Mouse (Mus musculus): ENCODE measurements at regions not wholly inside any gene's neighbourhood (a gene's known extent, or its start where the extent isn't known, plus 50 kb on each side); places are given as distances from the start of the nearest gene placed in this dataset.

DNA sequence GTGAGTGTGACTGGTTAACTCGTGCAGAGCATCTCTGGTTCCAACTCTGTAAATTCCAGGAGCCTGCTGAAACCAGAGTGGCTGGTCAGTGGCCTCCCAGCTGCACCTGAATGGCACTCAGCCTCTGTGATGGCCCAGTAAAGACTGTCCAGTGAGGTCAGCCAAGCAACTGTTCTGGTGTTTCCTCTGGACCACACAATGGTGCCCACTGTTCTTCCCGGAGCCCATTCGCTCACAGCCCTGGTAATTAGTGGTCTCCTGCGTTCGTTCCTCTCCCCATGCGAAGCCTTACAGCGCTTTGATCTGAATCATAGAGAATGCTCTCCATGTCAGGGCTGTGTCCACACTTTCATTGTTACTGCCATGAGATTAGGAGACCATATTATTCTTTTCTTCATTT lies 75.5 kb downstream of the Enkur start:
- DNase-seq = no peak

DNA sequence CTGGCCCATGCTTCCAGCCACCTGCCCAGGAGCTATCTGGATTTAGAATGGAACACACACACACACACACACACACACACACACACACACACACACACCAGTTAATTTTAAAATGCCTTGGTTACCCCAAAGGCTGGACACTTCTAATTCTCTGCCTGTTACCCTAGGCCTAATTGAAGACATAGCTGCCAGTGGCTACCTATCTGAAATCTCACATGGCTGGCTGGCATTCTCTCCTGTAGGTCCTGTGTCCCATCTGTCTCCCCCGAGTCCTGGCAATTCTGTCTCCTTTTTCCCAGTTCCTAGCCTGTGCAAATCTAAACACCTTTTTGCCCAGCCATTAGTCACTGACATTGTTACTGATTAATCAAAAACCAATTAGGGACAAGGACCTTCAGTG lies 78.6 kb downstream of the Enkur start:
- no peak for DNase-seq

DNA sequence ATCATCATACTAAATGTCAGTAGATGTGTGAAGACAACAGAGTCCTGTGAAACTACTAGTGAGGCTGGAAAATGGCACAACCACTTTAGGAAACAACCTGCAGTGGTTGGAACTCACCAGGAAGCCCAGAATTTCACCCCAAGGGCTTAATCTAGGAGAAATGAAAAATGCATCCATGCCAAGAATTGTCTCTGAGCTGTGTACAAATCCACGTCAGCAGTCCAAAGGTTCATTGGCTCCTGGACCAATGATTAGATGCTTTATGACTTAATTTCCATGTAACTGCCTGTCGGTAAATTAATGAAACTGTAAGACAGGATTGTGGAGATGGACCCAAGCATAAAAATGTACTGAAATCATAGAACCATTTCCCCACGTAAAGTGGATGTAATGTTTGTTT lies 82.7 kb downstream of the Enkur start:
- DNase-seq = no peak

DNA sequence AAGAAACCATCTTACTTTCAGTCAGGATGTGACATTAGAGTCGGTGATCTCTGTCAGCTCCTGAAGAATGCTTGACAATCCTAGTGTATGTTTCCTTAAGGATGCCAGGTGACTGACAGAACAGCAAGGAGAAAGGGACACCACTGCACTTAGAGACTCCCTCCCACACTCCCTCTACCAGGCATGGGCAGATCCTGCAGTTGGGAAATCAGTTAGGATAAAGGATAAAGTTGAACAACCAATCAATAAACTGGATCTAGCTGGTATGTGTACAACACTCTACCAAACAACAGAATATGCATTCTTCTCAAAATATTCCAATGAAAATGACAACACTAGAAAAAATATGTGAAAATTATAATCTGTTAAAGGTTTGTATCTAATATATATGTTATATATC lies 83.5 kb downstream of the Enkur start:
- no peak for DNase-seq

DNA sequence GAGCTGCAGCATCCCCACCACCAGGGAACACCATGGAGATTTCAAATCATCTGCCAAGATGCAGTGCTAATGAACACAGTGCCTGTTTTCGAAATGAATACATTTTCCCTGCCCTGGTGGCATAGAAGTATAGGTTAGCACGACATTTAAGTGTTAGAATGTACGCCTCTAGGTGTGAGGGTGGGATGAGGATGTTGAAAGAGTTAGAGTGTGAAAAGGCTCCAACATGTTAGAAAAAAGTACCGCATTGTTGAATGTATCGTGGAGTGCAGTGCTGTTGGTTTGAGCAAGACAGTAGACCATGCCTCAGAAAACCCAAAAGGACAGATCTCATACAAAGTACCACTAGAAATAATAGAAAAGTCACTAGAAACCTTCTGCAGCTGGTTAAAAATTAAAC lies 88.3 kb downstream of the Enkur start:
- DNase-seq = no peak

DNA sequence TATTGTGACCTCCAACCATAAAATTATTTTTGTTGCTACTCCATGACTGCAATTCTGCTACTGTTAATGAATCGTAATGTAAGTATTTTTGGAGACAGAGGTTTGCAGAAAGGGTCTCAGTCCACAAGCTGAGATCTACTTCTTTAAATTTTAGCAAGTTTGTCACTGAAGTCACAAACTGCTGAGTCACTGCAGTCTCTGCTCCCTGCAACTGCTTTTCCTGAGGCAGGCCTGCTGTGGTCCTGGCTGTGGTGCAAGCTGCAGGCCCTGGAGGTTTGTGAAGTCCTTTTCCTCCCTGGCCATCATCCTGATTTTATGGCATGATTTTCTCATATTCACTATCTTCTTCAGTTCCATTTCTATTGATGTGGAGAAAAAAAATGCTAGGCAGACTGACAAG lies 93.6 kb downstream of the Enkur start:
- DNase-seq = no peak

DNA sequence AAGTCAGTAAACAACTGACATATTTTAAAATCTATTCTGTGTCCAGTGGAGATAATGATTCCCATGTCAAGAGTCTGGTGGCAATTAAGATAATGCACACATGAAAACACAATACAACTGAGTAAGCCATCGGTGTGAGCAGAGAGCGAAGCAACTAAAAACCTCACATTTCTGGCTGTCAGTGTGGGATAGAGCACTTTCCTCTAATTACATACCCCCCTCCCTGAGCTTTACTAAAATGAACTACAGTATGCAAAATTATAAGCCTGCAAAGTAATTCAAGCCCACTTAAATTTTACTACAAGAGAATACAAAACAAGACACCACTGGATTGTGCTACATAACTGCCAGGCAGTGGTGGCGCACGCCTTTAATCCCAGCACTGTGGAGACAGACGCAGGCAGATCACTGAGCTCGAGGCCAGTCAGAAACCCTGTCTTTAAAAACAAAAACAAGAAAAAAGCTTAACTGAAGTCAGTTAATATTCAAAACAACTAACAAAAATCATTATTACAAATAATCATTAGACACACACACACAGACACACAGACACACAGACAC lies 104.8 kb downstream of the Enkur start:
- no peak for DNase-seq

DNA sequence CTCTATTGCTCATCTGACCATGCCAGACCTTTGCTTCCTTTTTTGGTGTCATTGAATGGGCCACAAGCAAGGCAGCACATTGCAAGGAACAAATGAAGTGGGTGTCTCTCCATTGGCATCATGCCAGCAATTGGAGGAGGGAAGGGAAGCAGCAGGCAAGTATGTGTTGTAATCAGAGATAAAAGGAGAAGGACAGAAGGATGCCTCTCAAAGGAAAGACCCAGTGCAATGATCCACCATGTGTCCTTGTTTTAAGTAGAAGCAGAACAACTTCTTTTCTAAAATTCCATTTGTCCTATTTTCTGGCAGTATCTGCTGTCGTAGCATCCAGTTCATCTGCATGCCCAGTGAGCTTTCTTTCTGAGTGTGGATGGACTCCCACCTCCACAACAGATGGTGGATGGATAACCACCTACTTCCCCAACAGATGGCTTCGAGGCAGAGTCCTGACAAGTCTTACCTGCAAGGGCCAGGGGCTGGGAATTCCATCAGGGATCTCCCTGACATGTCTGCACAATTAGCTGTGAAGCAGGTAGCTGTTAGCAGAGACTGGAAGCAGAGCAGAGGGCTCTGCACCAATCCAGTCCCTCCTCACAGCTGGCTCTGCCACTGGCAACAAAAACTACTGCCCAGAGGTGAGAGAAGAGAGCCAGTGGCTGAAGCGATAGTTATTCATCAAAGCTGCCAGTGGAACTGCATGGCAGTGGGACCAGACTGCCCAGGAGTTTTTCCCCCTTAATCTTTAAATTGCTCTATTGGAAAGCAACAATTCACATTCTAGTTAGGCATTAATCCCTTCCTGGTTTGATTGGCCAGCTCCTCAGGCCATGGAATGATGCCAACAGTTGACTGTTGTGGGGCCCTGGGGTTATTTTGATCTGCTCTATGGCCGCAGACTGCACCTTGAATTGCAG lies 113.8 kb downstream of the Enkur start:
- DNase-seq = peak; percentile 38

DNA sequence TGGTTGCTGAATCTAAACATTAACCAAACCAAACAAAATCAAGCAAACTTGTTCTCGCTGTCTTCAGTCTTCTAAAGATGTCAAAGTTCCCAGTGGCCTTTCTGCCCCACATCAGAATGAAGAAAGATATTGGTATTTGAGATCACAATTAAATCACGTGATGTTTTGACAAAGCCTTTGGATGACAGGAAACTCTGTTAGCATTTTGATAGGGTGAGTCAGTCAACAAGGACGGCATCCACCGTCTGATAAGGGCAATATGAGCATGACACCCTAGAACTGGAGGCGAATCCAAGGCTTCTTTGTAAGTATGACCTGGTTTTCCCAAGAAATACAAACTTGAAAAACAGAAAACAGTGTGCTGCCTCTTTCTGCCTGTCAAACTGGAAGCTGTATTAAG lies 116.8 kb upstream of the Arhgap21 start:
- no peak for DNase-seq

DNA sequence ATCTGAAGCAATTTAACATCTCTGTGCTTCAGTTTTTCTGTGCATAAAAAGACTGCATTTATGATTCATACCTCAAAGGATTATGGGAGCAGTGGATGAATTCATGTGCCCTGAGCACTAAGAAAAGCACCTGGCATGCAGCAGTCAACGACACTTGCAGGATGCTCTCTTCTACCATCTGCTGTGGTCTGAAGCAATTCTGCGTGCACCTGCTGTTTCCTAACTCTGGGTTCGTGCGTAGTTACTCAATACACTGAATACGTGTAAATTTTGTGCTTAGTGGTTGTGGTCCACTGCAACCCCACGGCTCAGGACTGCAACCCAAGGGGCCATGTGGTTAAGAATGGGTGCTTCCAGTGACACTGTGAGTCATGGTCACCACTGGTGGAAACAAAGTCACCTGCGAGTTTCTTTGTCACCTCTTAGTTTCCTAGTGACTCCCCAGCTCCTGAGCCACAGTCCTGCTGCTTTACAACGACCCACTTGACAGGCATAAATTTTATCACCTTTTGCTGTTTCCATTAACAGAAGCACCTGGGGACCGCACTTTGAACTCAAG lies 98.7 kb upstream of the Arhgap21 start:
- no peak for DNase-seq

DNA sequence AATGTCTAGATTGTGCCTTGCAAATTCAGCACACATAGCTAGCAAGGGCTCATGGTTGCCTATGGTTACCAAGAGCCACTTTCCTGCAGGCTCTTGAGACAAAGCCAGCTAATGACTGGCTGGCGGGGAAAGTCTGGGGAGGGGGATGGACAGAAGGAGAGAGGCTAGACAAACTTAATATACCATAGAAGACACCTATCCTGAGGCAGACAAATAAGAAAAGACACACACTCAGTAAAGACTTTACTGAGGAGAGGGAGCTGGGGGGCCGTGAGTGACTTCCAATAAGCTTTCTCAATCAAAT lies 91.6 kb upstream of the Arhgap21 start:
- DNase-seq = no peak

DNA sequence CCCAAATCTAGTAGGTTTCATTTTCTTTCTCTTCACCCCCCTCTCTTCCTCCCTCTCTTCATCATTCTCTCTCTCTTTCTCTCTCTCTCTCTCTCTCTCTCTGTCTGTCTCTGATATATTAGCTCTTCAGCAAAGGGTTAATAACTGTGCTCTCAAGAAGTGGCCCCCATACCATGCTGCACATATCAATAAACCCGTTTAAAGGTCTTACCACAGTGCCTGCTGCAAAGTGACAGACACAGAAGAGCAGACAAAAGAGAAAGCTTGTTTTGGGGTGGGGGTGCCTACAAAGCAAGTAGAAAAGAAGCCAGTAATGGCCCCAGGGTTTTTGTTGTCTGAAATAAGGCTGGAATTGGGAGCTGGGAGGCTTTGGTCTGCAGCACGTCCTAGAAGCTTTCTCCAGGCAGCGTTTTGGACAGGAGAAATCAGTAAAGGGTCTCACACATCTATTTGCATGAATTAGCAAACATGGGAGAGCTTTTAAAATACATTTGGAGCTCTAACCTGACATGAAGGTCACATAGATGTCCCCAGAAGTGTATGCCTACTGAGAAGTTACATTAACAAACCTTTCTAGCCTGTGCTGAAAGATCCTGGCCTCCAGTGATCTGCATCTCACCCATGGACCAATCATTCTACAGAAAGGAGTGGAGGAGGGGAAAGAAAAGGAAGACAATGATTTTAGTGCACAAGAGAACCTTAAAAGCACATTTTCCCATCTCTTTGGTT lies 91.1 kb upstream of the Arhgap21 start:
- DNase-seq = no peak

DNA sequence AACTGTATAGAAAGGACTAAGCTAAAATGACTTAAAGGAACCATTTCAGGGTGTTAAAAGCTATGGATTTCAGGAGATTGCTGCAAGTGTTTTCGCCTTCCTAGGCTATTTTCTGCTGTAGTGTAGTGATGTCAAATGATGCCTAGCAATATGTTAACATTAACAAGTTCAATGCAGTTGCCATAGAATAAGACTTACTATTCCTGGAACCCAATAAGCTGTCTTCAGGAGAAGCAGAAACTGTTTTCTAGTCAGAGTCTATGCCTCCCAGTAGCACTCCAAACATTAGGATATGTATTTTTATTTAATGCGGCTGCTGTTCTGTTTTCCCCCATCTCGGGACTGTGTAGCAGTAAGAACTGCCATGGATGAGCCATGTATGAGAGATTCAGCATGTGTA lies 90.3 kb upstream of the Arhgap21 start:
- DNase-seq = no peak

DNA sequence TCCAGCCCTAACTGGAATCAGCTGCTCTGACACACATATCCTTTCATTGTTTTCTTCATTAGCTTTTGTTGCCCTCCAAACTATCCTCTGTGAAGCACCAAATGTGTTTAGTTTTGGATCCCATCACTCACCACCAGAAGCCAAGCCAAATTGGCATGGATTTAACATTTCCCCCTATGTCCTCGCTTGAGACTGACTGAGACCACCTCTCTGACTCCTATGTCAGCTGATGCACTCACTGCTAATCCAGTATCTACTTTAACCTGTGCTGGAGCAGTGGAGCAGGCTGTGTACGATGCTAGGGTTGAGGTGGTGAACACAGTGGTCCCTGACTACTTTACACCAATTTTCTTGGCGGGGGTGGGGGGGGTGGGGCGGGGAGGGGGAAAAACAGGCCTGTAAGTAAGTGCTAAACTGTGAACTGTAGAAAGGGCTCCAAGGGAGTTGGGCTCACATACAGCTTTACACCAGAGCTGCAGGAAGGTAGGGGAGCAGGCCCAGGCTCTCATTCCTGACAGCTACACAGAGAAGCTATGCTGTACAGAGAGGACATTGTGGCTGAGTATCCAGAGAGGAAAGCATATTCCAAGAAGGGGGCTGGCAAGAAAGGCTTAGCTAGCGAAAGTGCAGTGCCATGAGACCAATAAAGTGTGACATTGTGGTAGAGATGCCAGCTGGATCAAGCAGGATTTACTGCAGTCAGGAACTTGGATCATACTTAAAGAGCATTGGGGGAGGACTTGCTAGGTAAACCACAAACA lies 87.9 kb upstream of the Arhgap21 start:
- no peak for DNase-seq

DNA sequence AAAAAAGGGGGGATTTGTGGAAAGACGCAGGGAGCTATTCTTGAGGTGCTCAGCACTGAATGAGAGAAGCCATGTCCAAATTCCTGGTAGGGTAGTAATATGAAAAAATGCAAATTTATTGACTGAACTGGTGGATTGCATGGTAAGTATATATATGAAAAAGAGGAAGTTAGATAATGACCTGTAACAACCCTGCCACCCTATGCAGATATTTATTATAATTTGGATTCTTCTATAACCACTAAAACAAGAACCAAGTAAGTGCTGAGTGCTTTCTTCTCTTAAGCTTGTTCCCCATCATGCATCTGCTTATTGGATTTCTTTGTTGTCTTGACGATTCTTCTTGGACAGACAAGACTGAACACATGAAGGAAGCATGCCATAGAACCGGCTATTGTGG lies 86.7 kb upstream of the Arhgap21 start:
- no peak for DNase-seq

DNA sequence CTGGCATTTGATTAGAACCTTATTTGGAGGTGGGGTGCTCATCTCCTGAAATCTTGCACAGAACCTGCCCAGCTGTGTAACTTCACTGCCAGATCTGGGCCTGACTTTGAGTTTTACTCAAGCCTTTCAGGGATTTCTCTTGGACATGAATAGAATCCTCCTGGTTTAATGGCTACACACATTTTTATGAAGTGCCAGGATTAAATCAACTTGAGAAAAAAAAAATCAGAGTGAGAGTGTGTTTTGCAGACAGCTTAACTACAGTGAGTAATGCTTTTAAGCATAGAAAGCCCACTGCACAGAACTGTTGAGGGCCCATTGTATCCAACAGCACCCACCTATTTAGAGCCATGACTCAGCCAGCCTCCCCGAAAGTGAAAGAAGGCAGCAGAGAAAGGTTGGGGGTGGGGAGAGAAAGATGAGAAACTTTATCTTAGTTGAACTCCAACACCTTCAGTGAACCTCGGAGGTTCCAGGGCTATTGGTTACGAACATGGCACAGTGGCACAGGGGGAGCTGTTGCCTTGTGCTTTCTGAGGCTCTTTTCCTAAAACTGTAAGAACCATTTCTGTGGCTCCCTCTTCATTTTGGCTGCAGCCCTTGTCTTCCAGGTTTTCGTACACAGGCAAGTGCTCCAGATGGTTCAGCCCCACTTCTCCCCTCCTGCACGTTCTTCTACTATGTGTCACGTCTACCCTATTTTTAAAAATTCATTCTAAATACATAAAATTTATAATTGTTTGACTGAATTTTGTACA lies 85.8 kb upstream of the Arhgap21 start:
- no peak for DNase-seq

DNA sequence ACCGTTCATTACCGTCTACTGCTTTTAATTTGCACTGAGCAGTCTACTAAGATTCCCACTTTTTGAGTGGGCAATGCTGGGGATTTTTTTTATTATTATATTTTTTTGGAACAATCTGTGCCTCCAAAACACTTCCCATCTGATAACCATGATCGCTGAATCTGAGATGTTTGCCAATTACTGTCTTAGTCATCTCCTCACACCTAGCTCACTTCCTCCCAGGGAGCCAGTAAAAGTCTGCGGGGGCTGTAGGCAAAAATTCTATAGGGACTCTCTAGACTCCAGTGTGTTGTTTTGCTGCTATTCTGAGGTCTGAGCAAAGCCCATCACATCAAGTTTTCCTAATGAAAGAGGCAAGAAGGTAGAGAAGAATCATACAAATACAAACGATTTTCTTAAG lies 84.9 kb upstream of the Arhgap21 start:
- no peak for DNase-seq

DNA sequence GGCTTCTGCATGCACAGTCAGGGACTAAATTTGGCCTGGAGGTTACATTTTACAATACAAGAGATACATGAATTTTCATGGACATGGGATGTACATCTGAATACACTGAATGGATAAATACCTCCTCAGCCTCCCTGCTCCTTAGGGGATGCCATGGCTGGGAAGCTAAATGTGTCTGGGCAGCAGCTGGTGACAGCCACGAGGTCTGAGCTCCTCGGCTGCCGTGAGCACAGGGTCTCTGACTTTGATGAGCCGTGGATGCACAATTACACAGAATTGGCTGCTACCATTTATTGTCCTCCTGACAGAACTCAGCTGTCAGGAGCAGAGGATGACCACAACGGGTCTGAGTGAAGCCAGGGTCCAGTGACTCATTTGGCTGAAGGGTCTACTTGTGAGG lies 80.3 kb upstream of the Arhgap21 start:
- DNase-seq = no peak

DNA sequence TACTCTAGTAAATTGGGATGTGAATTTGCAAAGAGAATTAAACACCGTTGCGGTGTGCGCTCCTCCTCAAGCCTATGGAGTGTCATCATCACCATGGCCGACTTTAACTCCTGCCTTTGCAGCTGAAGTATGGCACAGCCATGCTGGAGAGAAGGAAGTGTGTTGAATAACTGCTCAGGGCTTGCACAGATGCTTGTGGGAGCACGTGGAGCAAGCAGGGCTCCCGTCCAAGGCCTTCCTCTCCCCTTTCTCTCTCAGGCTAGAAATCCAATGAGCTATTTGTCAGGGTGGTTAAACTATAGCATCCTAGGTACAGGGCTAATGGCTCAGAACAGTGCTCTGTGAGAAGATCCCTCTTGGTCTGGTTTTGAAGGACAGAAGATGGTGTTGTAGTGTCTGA lies 79.5 kb upstream of the Arhgap21 start:
- DNase-seq = no peak

DNA sequence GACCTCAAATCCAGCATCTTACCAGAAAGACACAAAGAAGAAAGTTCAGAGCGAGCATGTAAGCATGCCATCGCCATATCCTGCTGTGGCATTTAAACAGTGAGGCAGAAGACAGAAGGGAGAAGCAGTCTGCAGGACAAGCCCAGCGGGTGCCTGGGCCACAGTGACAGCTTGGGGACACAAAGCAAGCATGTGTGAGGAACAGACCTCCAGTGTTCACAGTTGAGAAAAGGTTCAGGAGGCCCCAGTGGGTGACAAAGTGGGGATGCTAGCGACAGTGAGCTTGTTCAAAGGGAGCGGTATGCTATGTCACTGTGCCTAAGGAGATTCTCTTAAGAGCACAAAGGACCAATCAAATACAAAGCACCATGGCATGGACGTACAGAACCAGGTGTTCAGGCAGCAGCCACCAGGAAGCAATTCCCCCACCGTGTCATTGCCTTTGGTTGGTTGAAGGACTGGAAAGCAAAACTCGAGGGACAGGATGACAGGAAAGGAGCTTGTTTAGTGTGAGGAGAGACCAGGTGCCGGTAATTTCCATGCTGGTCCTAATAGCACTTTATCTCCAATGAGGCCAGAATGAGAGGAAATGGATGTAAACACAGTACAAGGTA lies 77.9 kb upstream of the Arhgap21 start:
- no peak for DNase-seq

DNA sequence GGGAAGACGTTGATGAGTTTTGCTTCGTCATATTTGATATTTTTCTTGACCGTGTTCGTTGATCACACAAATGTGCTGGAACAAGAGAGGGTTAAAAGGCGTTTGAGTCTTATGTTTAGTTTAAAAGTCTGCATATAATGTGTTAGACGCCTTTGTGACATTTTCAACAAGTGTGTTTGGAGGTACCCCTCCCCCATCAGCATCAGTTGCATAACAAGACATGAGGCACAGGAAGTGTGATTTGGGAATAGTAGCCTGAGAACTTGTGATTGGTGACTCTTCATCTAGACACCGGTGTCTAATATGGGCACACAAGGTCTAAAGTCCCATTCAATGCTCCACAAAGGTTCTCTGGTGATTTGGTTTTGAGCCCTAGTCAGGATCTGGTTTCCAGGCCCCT lies 76.1 kb upstream of the Arhgap21 start:
- DNase-seq = no peak
